8 mouse cellular contexts compared by ENCODE assay signal in the genomic region with DNA sequence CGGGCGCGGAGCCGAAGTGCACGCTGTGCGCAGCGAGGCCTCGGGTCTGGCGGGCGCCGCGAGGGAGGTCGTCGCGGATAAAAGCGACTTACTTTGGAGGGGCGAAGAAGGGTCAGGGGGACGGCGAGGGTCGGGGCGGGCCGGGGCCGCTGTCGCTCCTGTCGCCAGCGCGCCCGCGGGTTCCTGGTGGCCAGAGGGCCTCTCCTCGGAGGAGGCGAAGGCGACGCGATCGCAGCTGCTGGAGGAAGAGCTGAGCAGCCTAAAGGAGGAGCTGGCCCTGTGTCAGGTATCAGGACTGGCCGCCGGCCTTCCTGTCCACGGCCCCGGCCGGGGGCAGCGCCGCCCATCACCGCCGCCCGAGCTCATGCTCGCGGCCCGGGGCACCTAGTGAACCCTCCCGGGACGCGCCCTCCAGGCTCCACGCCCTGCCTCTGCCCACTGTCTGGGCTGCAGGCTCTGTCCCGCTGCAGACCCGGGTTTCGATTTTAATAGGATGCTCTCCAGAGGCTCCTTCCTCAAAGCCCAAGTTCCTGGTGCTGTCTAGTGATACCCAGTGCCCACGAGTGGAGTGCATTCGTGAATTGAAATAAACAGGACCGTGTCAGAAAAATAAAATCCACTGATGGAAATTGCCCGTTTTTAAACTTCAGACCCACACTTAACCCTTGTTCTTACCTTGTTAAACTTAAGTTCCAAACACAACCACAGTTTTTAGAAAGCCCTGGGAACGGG. TPM values are rescaled to one million over a fixed set of nuclear protein-coding genes. Genes with fewer than 3 reads are reported as not detected.
A peak's percentile ranks its signal among the peaks of the same experiment; 100 is the strongest.
DNase-seq lines count a peak whose midpoint lies in the region; ATAC-seq and TF ChIP-seq lines count a peak whose summit lies in the region.

No protein-coding gene starts in this region.

- peak; percentile 77 for DNase-seq in Muller cell, postnatal 12 days (ENCODE audit: inconsistent ontology term)
- DNase-seq in cerebellum, adult 18-20 months: peak; percentile 69 to 78
- DNase-seq in forebrain, postnatal 0 days: peak; percentile 61
- DNase-seq in layer of hippocampus, adult 18-20 months (ENCODE audit: low spot score in 2 of 2): peak; percentile 4 to 28
- peak; percentile 71 for DNase-seq in lung, embryonic 14.5 days
- DNase-seq in ovary, postnatal 10 days (ENCODE audit: low spot score): peak; percentile 60
- peak; percentile 26 for DNase-seq in thymus, adult 2 months

- TF ChIP-seq CTCF in forebrain, postnatal 0 days (IDR thresholded peaks at IDR 0.05; ENCODE audit: low read depth): no peak
- no peak for TF ChIP-seq CTCF in lung, embryonic 14.5 days (IDR thresholded peaks at IDR 0.05; ENCODE audit: low read depth)
- TF ChIP-seq CTCF in thymus, adult 2 months (IDR thresholded peaks at IDR 0.05; ENCODE audit: borderline replicate concordance, control insufficient read depth, extremely low read depth, insufficient read depth, low read length, poor library complexity): no peak

- peak; percentile 76 for ATAC-seq in forebrain, postnatal 0 days
- ATAC-seq in hematopoietic stem cell, adult 5-6 weeks (replicated peaks in 1 of 2; ENCODE audit: insufficient read depth in 1 of 2, low FRiP score in 2 of 2, low TSS enrichment in 1 of 2, low read depth in 1 of 2, poor library complexity in 2 of 2, severe bottlenecking in 2 of 2): peak; percentile 67 to 70
- ATAC-seq in lung, embryonic 14.5 days (ENCODE audit: insufficient read depth): peak; percentile 80

- peak overlapping the region; percentile 81 for H3K27ac ChIP-seq in forebrain, postnatal 0 days (ENCODE audit: low read depth, low read length)
- peak overlapping the region; percentile 93 for H3K27ac ChIP-seq in lung, embryonic 14.5 days (ENCODE audit: low read depth)
- H3K27ac ChIP-seq in thymus, adult 2 months (ENCODE audit: control insufficient read depth, insufficient read depth, low read length): no peak overlapping the region

- no peaks in the 10 kb centered on the region for H3K4me1 ChIP-seq in forebrain, postnatal 0 days (ENCODE audit: insufficient read depth)
- H3K4me1 ChIP-seq in lung, embryonic 14.5 days (ENCODE audit: insufficient read depth): peaks cover 2% of the 10 kb centered on the region; the same call in 1 of the 2 replicates
- H3K4me1 ChIP-seq in thymus, adult 2 months (replicated peaks; ENCODE audit: control insufficient read depth, insufficient read depth, low read length): peaks cover 4% of the 10 kb centered on the region; the same call in 1 of the 2 replicates

- peak overlapping the region; percentile 82 for H3K4me3 ChIP-seq in forebrain, postnatal 0 days (ENCODE audit: low read depth, low read length)
- peak overlapping the region; percentile 79 for H3K4me3 ChIP-seq in lung, embryonic 14.5 days (ENCODE audit: low read depth, low read length)
- H3K4me3 ChIP-seq in thymus, adult 2 months (ENCODE audit: control insufficient read depth, insufficient read depth, low read length): peak overlapping the region; percentile 97

- 2% methylated on average over 58 of the region's 60 CpGs for WGBS in forebrain, postnatal 0 days
- 1% methylated on average over 59 of the region's 60 CpGs for WGBS in lung, embryonic 14.5 days
- 1% methylated on average over 60 of the region's 60 CpGs for WGBS in thymus, adult 2 months

- H3K27me3 ChIP-seq in forebrain, postnatal 0 days (ENCODE audit: insufficient read depth, low read length): no peaks in the 10 kb centered on the region
- no peaks in the 10 kb centered on the region for H3K27me3 ChIP-seq in lung, embryonic 14.5 days (ENCODE audit: insufficient read depth, low read length)
- H3K27me3 ChIP-seq in thymus, adult 2 months (ENCODE audit: control insufficient read depth, insufficient read depth, low read length): no peaks in the 10 kb centered on the region

- no peak for TF ChIP-seq POLR2A in thymus, adult 2 months (IDR thresholded peaks at IDR 0.05; ENCODE audit: control insufficient read depth, extremely low read depth, insufficient read depth, low read length, poor library complexity)

- peak overlapping the region; percentile 92 for H3K9ac ChIP-seq in forebrain, postnatal 0 days
- peak overlapping the region; percentile 97 for H3K9ac ChIP-seq in lung, embryonic 14.5 days

- no peaks in the 10 kb centered on the region for H3K9me3 ChIP-seq in forebrain, postnatal 0 days (ENCODE audit: low read length)
- 0 out of 2 replicates have a peak, but pooled peaks cover 4% of the 10 kb centered on the region for H3K9me3 ChIP-seq in lung, embryonic 14.5 days (ENCODE audit: low read depth, low read length)

- H3K36me3 ChIP-seq in forebrain, postnatal 0 days (ENCODE audit: insufficient read depth): no peaks in the 10 kb centered on the region
- 0 out of 2 replicates have a peak, but pooled peaks cover 6% of the 10 kb centered on the region for H3K36me3 ChIP-seq in lung, embryonic 14.5 days (ENCODE audit: insufficient read depth)
- no peaks in the 10 kb centered on the region for H3K36me3 ChIP-seq in thymus, adult 2 months (ENCODE audit: control insufficient read depth, insufficient read depth, low read length)

- peak overlapping the region; percentile 94 for H3K4me2 ChIP-seq in forebrain, postnatal 0 days (ENCODE audit: low read depth)
- H3K4me2 ChIP-seq in lung, embryonic 14.5 days: peak overlapping the region; percentile 71

RNA-seq across cellular contexts. Expression of a gene that starts 0.6 kb away (rescaled TPM):
- 9.2 and 11.0 TPM in 2 replicates for total RNA-seq in forebrain, postnatal 0 days (2014; rRNA removed)
- 3.7 and 4.6 TPM in 2 replicates for polyA plus RNA-seq in forebrain, postnatal 0 days (2015; fragmentation: Nextera tagmentation; extraction: Ambion mirVana)
- total RNA-seq in hematopoietic stem cell, adult 5-6 weeks (2017): 67.9 and 75.9 TPM in 2 replicates
- total RNA-seq in layer of hippocampus, adult 18-20 months (2021): 1 to 10 TPM; 7.9 TPM
- polyA plus RNA-seq in lung, embryonic 14.5 days (2014; fragmentation: Nextera tagmentation; extraction: Ambion mirVana): 15.6 and 16.0 TPM in 2 replicates
- polyA plus RNA-seq in thymus, adult 2 months (2012; rRNA removed): 1.3 and 1.7 TPM in 2 replicates

Comparison
In these comparisons a context has a peak if more than half of its experiments do, and no peak if none do; other contexts are left out.
1. DNase-seq: peak in every context shown above with its lines; median percentile 77 in Muller cell, postnatal 12 days; 74 in cerebellum, adult 18-20 months; 71 in lung, embryonic 14.5 days; 61 in forebrain, postnatal 0 days; 60 in ovary, postnatal 10 days; 26 in thymus, adult 2 months; 16 in layer of hippocampus, adult 18-20 months.